Mouse (Mus musculus) fat pad, adult 2 months (tissue): ENCODE results near the gene Camkv.

ENCODE experiments used
- DNase-seq: peaks from one replicate; pipeline ENCODE4 v3.0.0-alpha.2; 2011; ENCODE audit warnings: low read depth, low spot score; ENCODE audit errors: extremely low read depth

Camkv gene

GRCm38 (mm10) chr9:107986376-107986775, 50.9 kb downstream of the Camkv start:
- no peak for DNase-seq

GRCm38 (mm10) chr9:107987950-107988349, 52.5 kb downstream of the Camkv start:
- no peak for DNase-seq

GRCm38 (mm10) chr9:107992197-107992596, 56.7 kb downstream of the Camkv start, which contains the start of gene Cdhr4:
Gene Cdhr4 (plus strand): TSS chr9:107992497.
- no peak for DNase-seq

GRCm38 (mm10) chr9:107993013-107993412, 57.5 kb downstream of the Camkv start:
- DNase-seq: no peak

- no peak for DNase-seq
Measured at GRCm38 (mm10) chr9:107994464-107994863, 59.0 kb downstream of the Camkv start.

- no peak for DNase-seq
Measured at GRCm38 (mm10) chr9:107995513-107995912, 60.0 kb downstream of the Camkv start.

- no peak for DNase-seq
Measured at GRCm38 (mm10) chr9:107996049-107996448, 60.6 kb downstream of the Camkv start, which contains the start of gene Gm20662. Gene Gm20662 (plus strand): TSS chr9:107996349.
